Mouse (Mus musculus) cerebral cortex, adult 2 months (tissue): Measurements from ENCODE around the gene Esp36.

ENCODE experiments used
- WGBS: fragments of 180-500 bp; shearing (Covaris S2); methylation state at CpG from one replicate; pipeline ENCODE4 v1.1.7; 2018; 5-methylcytosine and 5-hydroxymethylcytosine counted together

Esp36 gene

GRCm38 (mm10) chr17:38420085-38420484, at the start of gene Esp36:
Esp36 (minus strand) TSS chr17:38420185.
- WGBS = 82% methylated on average over 2 of the region's 2 CpGs

GRCm38 (mm10) chr17:38450688-38451087, 30.7 kb upstream of the Esp36 start:
- 88% methylated on average over 2 of the region's 2 CpGs for WGBS

- 84% methylated on average over 3 of the region's 3 CpGs for WGBS
These were observed 13.8 kb downstream of the Esp36 start for GRCm38 (mm10) chr17:38406135-38406534.

- 70% methylated on average over 2 of the region's 2 CpGs for WGBS
These were observed 28.2 kb downstream of the Esp36 start for GRCm38 (mm10) chr17:38391821-38392220.
